In genomic region chr13:87247731-87248130, GRCm38 (mm10) we compare ENCODE assay signal across 18 mouse cellular contexts.
"Had no signal": no experiment of that assay in that cellular context is flagged by ENCODE, and none has a peak within 500 bp of the region (broad histone marks: within the 10 kb centered on the region; RNA-seq: fewer than 3 reads in every experiment).

No protein-coding gene starts in this region.

- DNase-seq: lung, adult 18-20 months; lung, embryonic 14.5 days; lung, postnatal 10 days; lung, postnatal 4 days; midbrain, embryonic 14.5 days; retina, postnatal 1 day; right cerebral cortex, adult 18-20 months; right cerebral cortex, postnatal 25 days; right cerebral cortex, postnatal 4 days; spleen, adult 18-20 months; thymus, adult 18-20 months; thymus, postnatal 14 days; thymus, postnatal 4 days had no signal

- H3K9ac ChIP-seq: lung, embryonic 14.5 days; midbrain, embryonic 12.5 days; neural tube, embryonic 13.5 days; neural tube, embryonic 15.5 days had no signal

- H3K9me3 ChIP-seq: midbrain, embryonic 10.5 days; midbrain, embryonic 12.5 days; neural tube, embryonic 13.5 days; neural tube, embryonic 15.5 days had no signal

- H3K4me1 ChIP-seq: midbrain, embryonic 10.5 days; midbrain, embryonic 12.5 days; neural tube, embryonic 13.5 days; neural tube, embryonic 15.5 days had no signal

- H3K4me3 ChIP-seq: midbrain, embryonic 10.5 days; midbrain, embryonic 12.5 days; myocyte; neural tube, embryonic 13.5 days; neural tube, embryonic 15.5 days had no signal

- H3K27ac ChIP-seq: midbrain, embryonic 10.5 days; midbrain, embryonic 12.5 days; neural tube, embryonic 13.5 days; neural tube, embryonic 15.5 days had no signal

- H3K36me3 ChIP-seq: midbrain, embryonic 10.5 days; midbrain, embryonic 12.5 days; neural tube, embryonic 13.5 days; neural tube, embryonic 15.5 days had no signal
